Mouse (Mus musculus): ENCODE measurements at regions not wholly inside any gene's neighbourhood (a gene's known extent, or its start where the extent isn't known, plus 50 kb on each side); places are given as distances from the start of the nearest gene placed in this dataset.

DNA sequence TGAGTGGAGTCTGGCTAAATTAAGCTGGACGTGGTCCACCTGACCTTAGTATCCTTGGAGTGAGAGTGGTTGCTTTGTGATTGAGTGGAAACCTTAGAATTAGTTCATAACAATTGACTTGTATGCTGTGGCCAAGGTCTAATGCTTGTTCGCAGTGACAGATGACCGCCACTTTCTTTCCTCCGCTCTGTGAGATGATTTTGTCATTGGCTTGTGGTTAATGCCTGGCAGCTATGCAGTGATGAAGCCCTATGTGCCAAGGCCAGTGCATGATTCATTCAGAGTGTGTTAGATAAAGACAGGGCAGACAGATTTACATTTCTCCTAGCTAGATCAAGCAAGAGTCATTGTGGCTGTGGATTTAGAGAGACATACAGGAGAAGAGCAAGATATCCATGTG lies 89.5 kb downstream of the Slc4a3 start:
- no peaks in the 10 kb centered on the region for H3K36me3 ChIP-seq (ENCODE audit: control insufficient read depth, insufficient read depth, low read length, poor library complexity, severe bottlenecking)
- TF ChIP-seq POLR2A (IDR thresholded peaks at IDR 0.05; ENCODE audit: insufficient read depth, low read length) (no peak), EP300 (IDR thresholded peaks at IDR 0.05; ENCODE audit: insufficient read depth, low read depth, low read length) (no peak), CTCF (IDR thresholded peaks at IDR 0.05; ENCODE audit: low read depth, low read length) (no peak)
- no peak overlapping the region for H3K9ac ChIP-seq (ENCODE audit: low read depth, poor library complexity, severe bottlenecking)
- H3K4me1 ChIP-seq (ENCODE audit: control insufficient read depth, insufficient read depth, low read length) = no peaks in the 10 kb centered on the region
- no peaks in the 10 kb centered on the region for H3K9me3 ChIP-seq (replicated peaks; ENCODE audit: control insufficient read depth, insufficient read depth, low read length, poor library complexity, severe bottlenecking)
- H3K4me3 ChIP-seq (ENCODE audit: low read depth, low read length) = no peak overlapping the region
- no peaks in the 10 kb centered on the region for H3K27me3 ChIP-seq (ENCODE audit: control insufficient read depth, insufficient read depth, low read length, poor library complexity, severe bottlenecking)
- no peak overlapping the region for H3K27ac ChIP-seq (ENCODE audit: insufficient read depth, low read length)

DNA sequence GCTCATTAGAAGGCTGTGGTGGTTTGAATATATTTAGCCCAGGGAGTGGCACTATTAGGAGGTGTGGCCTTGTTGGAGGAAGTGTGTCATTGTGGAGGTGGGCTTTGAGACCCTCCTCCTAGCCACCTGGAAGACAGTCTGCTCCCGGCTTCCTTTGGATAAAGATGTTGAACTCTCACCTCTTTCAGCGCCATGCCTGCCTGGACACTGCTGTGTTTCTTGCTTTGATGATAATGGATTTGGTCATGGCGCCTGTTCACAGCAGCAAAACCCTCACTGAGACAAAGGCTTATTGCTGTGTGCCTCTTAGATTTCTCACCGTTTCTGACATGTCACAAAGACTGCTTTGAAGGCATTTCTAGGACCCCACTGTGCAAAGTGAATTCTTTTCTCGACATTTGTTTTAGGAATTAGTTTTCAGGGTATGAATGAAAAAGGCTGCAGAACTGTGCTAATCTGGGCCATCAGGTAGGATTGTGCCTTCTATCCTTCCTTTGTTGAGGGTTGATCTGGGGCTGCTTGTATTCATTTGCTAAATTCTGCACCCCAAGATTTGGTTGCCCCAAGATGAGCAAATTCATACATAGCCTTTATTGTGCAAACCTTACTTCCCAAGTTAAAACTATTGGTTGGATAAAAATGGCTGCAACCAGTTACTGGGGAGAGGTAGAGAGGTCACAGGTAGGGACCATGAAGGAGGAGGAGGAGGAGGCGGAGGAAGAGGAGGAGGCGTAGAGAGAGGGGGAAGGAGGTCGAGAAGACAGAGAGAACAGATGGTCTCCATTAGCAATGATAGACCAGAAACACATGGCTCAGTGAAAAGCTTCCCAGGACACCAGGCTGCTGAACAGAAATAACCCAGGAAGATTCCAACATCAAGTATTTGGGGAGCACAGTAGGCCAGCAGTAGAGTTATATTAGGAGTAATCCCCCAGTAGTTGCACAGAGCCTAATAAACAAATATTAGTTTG lies 93.2 kb downstream of the Slc4a3 start:
- no peak overlapping the region for H3K4me3 ChIP-seq (ENCODE audit: low read depth, low read length)
- no peaks in the 10 kb centered on the region for H3K9me3 ChIP-seq (replicated peaks; ENCODE audit: control insufficient read depth, insufficient read depth, low read length, poor library complexity, severe bottlenecking)
- H3K4me1 ChIP-seq (ENCODE audit: control insufficient read depth, insufficient read depth, low read length) = no peaks in the 10 kb centered on the region
- TF ChIP-seq POLR2A (IDR thresholded peaks at IDR 0.05; ENCODE audit: insufficient read depth, low read length) (no peak), CTCF (IDR thresholded peaks at IDR 0.05; ENCODE audit: low read depth, low read length) (no peak), EP300 (IDR thresholded peaks at IDR 0.05; ENCODE audit: insufficient read depth, low read depth, low read length) (no peak)
- H3K36me3 ChIP-seq (ENCODE audit: control insufficient read depth, insufficient read depth, low read length, poor library complexity, severe bottlenecking) = no peaks in the 10 kb centered on the region
- H3K27ac ChIP-seq (ENCODE audit: insufficient read depth, low read length) = no peak overlapping the region
- no peaks in the 10 kb centered on the region for H3K27me3 ChIP-seq (ENCODE audit: control insufficient read depth, insufficient read depth, low read length, poor library complexity, severe bottlenecking)
- no peak overlapping the region for H3K9ac ChIP-seq (ENCODE audit: low read depth, poor library complexity, severe bottlenecking)

DNA sequence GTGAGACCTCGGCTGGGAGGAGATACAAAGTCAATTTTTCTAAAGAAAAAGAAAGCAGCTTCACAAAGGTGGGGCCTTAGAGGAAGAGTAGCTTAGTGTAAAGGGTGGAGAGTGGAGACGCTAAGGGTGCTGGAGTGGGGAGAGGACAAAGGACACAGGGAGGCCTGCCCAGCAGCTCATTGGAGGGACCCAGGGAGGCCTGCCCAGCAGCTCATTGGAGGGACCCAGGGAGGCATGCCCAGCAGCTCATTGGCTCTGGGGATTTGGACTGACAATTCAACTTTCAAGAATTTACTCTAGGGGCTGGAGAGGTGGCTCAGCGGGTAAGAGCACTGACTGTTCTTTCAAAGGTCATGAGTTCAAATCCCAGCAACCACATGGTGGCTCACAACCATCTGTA lies 96.4 kb downstream of the Slc4a3 start:
- no peaks in the 10 kb centered on the region for H3K4me1 ChIP-seq (ENCODE audit: control insufficient read depth, insufficient read depth, low read length)
- H3K27me3 ChIP-seq (ENCODE audit: control insufficient read depth, insufficient read depth, low read length, poor library complexity, severe bottlenecking) = no peaks in the 10 kb centered on the region
- no peak overlapping the region for H3K4me3 ChIP-seq (ENCODE audit: low read depth, low read length)
- TF ChIP-seq EP300 (IDR thresholded peaks at IDR 0.05; ENCODE audit: insufficient read depth, low read depth, low read length) (no peak), POLR2A (IDR thresholded peaks at IDR 0.05; ENCODE audit: insufficient read depth, low read length) (no peak)
- H3K27ac ChIP-seq (ENCODE audit: insufficient read depth, low read length) = no peak overlapping the region
- no peak overlapping the region for H3K9ac ChIP-seq (ENCODE audit: low read depth, poor library complexity, severe bottlenecking)
- H3K9me3 ChIP-seq (replicated peaks; ENCODE audit: control insufficient read depth, insufficient read depth, low read length, poor library complexity, severe bottlenecking) = no peaks in the 10 kb centered on the region
- H3K36me3 ChIP-seq (ENCODE audit: control insufficient read depth, insufficient read depth, low read length, poor library complexity, severe bottlenecking) = no peaks in the 10 kb centered on the region

DNA sequence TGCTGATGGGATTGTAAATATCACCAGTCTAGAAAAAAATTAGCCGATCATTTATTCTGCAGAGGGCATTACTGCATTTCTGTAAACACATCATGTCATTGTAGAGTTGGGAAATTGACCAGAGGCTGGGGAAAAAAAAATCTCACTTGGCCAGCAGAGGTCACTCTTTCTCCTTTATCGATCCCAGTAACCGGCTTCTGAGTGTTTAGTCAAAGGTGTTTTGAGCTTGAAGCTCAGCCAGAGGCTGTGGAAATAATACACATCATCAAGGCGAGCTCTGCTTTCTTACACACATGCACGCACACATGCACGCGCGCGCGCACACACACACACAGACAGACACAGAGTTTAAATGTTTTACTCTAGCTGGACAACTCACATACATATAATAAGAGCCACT lies 106.5 kb downstream of the Slc4a3 start:
- Histone ChIP-seq H3K9ac (ENCODE audit: low read depth, poor library complexity, severe bottlenecking) (no peak overlapping the region), H3K36me3 (ENCODE audit: control insufficient read depth, insufficient read depth, low read length, poor library complexity, severe bottlenecking) (no peaks in the 10 kb centered on the region), H3K27me3 (ENCODE audit: control insufficient read depth, insufficient read depth, low read length, poor library complexity, severe bottlenecking) (no peaks in the 10 kb centered on the region), H3K4me1 (ENCODE audit: control insufficient read depth, insufficient read depth, low read length) (no peaks in the 10 kb centered on the region), H3K4me3 (ENCODE audit: low read depth, low read length) (no peak overlapping the region), H3K9me3 (replicated peaks; ENCODE audit: control insufficient read depth, insufficient read depth, low read length, poor library complexity, severe bottlenecking) (no peaks in the 10 kb centered on the region), H3K27ac (ENCODE audit: insufficient read depth, low read length) (no peak overlapping the region)
- TF ChIP-seq CTCF (IDR thresholded peaks at IDR 0.05; ENCODE audit: low read depth, low read length) (no peak), EP300 (IDR thresholded peaks at IDR 0.05; ENCODE audit: insufficient read depth, low read depth, low read length) (no peak), POLR2A (IDR thresholded peaks at IDR 0.05; ENCODE audit: insufficient read depth, low read length) (no peak)

DNA sequence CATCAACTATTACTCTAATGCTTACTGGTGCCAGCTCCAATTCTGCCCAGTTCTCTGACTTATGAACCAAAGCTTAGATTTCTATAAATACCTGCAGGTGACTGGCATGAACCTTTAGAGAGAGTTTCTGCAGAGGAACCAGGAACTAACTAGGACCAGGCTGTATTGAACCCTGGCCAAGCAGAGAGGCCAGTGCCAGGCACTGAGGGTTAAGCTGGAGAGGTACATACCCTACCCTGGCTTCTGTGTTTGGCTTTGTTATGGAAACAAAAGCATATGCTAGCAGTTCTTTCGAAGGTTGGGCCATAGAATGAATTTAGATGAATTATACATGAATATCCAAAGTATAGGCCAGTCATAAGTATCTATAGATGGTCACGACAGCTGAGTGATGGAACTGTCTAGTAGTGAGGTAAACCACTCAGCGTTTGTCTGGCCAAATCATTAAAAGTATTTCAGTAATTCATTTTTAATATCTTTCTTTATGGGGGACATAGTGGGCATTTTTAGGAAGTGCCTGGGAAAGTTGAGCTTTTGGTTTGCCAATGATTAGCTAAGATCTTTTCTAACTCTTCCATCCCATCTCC lies 107.0 kb downstream of the Slc4a3 start:
- no peaks in the 10 kb centered on the region for H3K27me3 ChIP-seq (ENCODE audit: control insufficient read depth, insufficient read depth, low read length, poor library complexity, severe bottlenecking)
- no peak overlapping the region for H3K4me3 ChIP-seq (ENCODE audit: low read depth, low read length)
- H3K9ac ChIP-seq (ENCODE audit: low read depth, poor library complexity, severe bottlenecking) = no peak overlapping the region
- H3K36me3 ChIP-seq (ENCODE audit: control insufficient read depth, insufficient read depth, low read length, poor library complexity, severe bottlenecking) = no peaks in the 10 kb centered on the region
- TF ChIP-seq CTCF (IDR thresholded peaks at IDR 0.05; ENCODE audit: low read depth, low read length) = no peak
- no peak for TF ChIP-seq EP300 (IDR thresholded peaks at IDR 0.05; ENCODE audit: insufficient read depth, low read depth, low read length)
- TF ChIP-seq POLR2A (IDR thresholded peaks at IDR 0.05; ENCODE audit: insufficient read depth, low read length) = no peak
- H3K27ac ChIP-seq (ENCODE audit: insufficient read depth, low read length) = no peak overlapping the region
- H3K4me1 ChIP-seq (ENCODE audit: control insufficient read depth, insufficient read depth, low read length) = no peaks in the 10 kb centered on the region
- no peaks in the 10 kb centered on the region for H3K9me3 ChIP-seq (replicated peaks; ENCODE audit: control insufficient read depth, insufficient read depth, low read length, poor library complexity, severe bottlenecking)

DNA sequence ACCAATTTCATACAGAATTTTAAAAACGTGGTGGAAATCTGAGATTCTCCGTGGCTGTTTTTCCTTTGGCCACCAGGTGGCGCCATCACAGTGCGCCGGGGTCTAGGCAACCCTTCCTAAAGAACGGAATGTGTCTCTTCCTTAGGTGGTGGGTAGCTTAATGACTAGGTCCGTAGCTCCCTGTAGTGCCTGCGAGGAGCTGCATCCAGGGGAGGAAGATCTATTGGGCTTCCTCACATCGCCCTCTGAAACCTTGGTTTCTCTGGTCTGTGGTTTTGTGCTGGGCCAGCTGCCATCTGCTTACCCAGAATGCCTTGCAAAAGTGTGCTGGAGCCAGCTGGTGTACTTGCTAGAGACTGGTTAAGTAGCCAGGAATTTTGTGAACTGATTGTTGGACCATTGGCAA lies 107.6 kb downstream of the Slc4a3 start:
- peak overlapping the region; percentile 27 for H3K4me3 ChIP-seq (ENCODE audit: low read depth, low read length)
- no peak overlapping the region for H3K9ac ChIP-seq (ENCODE audit: low read depth, poor library complexity, severe bottlenecking)
- no peak overlapping the region for H3K27ac ChIP-seq (ENCODE audit: insufficient read depth, low read length)
- TF ChIP-seq POLR2A (IDR thresholded peaks at IDR 0.05; ENCODE audit: insufficient read depth, low read length) = no peak
- TF ChIP-seq EP300 (IDR thresholded peaks at IDR 0.05; ENCODE audit: insufficient read depth, low read depth, low read length) = no peak
- TF ChIP-seq CTCF (IDR thresholded peaks at IDR 0.05; ENCODE audit: low read depth, low read length) = peak; percentile 86
- no peaks in the 10 kb centered on the region for H3K9me3 ChIP-seq (replicated peaks; ENCODE audit: control insufficient read depth, insufficient read depth, low read length, poor library complexity, severe bottlenecking)
- H3K4me1 ChIP-seq (ENCODE audit: control insufficient read depth, insufficient read depth, low read length) = no peaks in the 10 kb centered on the region
- no peaks in the 10 kb centered on the region for H3K27me3 ChIP-seq (ENCODE audit: control insufficient read depth, insufficient read depth, low read length, poor library complexity, severe bottlenecking)
- no peaks in the 10 kb centered on the region for H3K36me3 ChIP-seq (ENCODE audit: control insufficient read depth, insufficient read depth, low read length, poor library complexity, severe bottlenecking)
